Mouse (Mus musculus): ENCODE results near the gene Lrp10. TPM values are rescaled to one million over a fixed set of nuclear protein-coding genes. Genes with fewer than 3 reads are reported as not detected.

Gene Lrp10
- polyA plus RNA-seq, 1 experiment from 2014 or later: 59.3 TPM

GRCm38 (mm10) chr14:54464293-54465005 lies 512 bp downstream of the Lrp10 start:
- TF ChIP-seq EP300 (optimal IDR thresholded peaks at IDR 0.05) (no peak), CTCF (IDR thresholded peaks at IDR 0.05; ENCODE audit: low read depth) (peak; percentile 80)
- WGBS: 1% methylated on average over 40 of the region's 57 CpGs
- peak overlapping the region; percentile 92 for H3K9ac ChIP-seq (ENCODE audit: low read length)

GRCm38 (mm10) chr14:54471467-54471866 lies 7.5 kb downstream of the Lrp10 start:
- Histone ChIP-seq H3K4me3 (ENCODE audit: low read depth, low read length) (no peak overlapping the region), H3K27ac (replicated peaks) (no peak overlapping the region), H3K9me3 (ENCODE audit: control insufficient read depth, low read length) (no peaks in the 10 kb centered on the region), H3K4me1 (replicated peaks; ENCODE audit: control insufficient read depth, insufficient read depth) (0 out of 2 replicates have a peak, but pooled peaks cover 4% of the 10 kb centered on the region), H3K4me2 (replicated peaks; ENCODE audit: low read depth) (no peak overlapping the region), H3K36me3 (ENCODE audit: control insufficient read depth, insufficient read depth, low read length) (peaks cover 29% of the 10 kb centered on the region), H3K9ac (ENCODE audit: low read length) (no peak overlapping the region), H3K27me3 (ENCODE audit: control insufficient read depth, insufficient read depth, low read length) (no peaks in the 10 kb centered on the region)
- no peak for TF ChIP-seq CTCF (IDR thresholded peaks at IDR 0.05; ENCODE audit: low read depth)
- TF ChIP-seq EP300 (optimal IDR thresholded peaks at IDR 0.05): no peak
- WGBS: 83% methylated on average over 2 of the region's 2 CpGs
- DNase-seq (ENCODE audit: low spot score): no peak
- ATAC-seq (ENCODE audit: low FRiP score, low TSS enrichment): no peak

More at GRCm38 (mm10) chr14:54464293-54465005, 512 bp downstream of the Lrp10 start:
- Histone ChIP-seq H3K4me2 (replicated peaks; ENCODE audit: low read depth) (peak overlapping the region; percentile 84), H3K4me1 (replicated peaks; ENCODE audit: control insufficient read depth, insufficient read depth) (no peaks in the 10 kb centered on the region; the same call in 1 of the 2 replicates), H3K9me3 (ENCODE audit: control insufficient read depth, low read length) (no peaks in the 10 kb centered on the region), H3K27me3 (ENCODE audit: control insufficient read depth, insufficient read depth, low read length) (no peaks in the 10 kb centered on the region), H3K36me3 (ENCODE audit: control insufficient read depth, insufficient read depth, low read length) (peaks cover 21% of the 10 kb centered on the region), H3K4me3 (ENCODE audit: low read depth, low read length) (peak overlapping the region; percentile 92), H3K27ac (replicated peaks) (peak overlapping the region; percentile 95)
- DNase-seq (ENCODE audit: low spot score) (peak; percentile 84), ATAC-seq (ENCODE audit: low FRiP score, low TSS enrichment) (peak; percentile 83)

- Histone ChIP-seq H3K27ac (replicated peaks) (no peak overlapping the region), H3K9ac (ENCODE audit: low read length) (no peak overlapping the region), H3K9me3 (ENCODE audit: control insufficient read depth, low read length) (no peaks in the 10 kb centered on the region), H3K4me1 (replicated peaks; ENCODE audit: control insufficient read depth, insufficient read depth) (0 out of 2 replicates have a peak, but pooled peaks cover 4% of the 10 kb centered on the region), H3K4me3 (ENCODE audit: low read depth, low read length) (no peak overlapping the region), H3K4me2 (replicated peaks; ENCODE audit: low read depth) (no peak overlapping the region), H3K27me3 (ENCODE audit: control insufficient read depth, insufficient read depth, low read length) (no peaks in the 10 kb centered on the region), H3K36me3 (ENCODE audit: control insufficient read depth, insufficient read depth, low read length) (peaks cover 26% of the 10 kb centered on the region)
- ATAC-seq (ENCODE audit: low FRiP score, low TSS enrichment) (no peak), DNase-seq (ENCODE audit: low spot score) (no peak)
- 48% methylated on average over 5 of the region's 5 CpGs for WGBS
- no peak for TF ChIP-seq EP300 (optimal IDR thresholded peaks at IDR 0.05)
- no peak for TF ChIP-seq CTCF (IDR thresholded peaks at IDR 0.05; ENCODE audit: low read depth)
These were observed 8.7 kb downstream of the Lrp10 start for GRCm38 (mm10) chr14:54472671-54473070.

- Histone ChIP-seq H3K27ac (replicated peaks) (no peak overlapping the region), H3K4me2 (replicated peaks; ENCODE audit: low read depth) (no peak overlapping the region), H3K4me1 (replicated peaks; ENCODE audit: control insufficient read depth, insufficient read depth) (0 out of 2 replicates have a peak, but pooled peaks cover 4% of the 10 kb centered on the region), H3K4me3 (ENCODE audit: low read depth, low read length) (no peak overlapping the region), H3K9ac (ENCODE audit: low read length) (no peak overlapping the region), H3K36me3 (ENCODE audit: control insufficient read depth, insufficient read depth, low read length) (0 out of 2 replicates have a peak, but pooled peaks cover 5% of the 10 kb centered on the region), H3K9me3 (ENCODE audit: control insufficient read depth, low read length) (no peaks in the 10 kb centered on the region), H3K27me3 (ENCODE audit: control insufficient read depth, insufficient read depth, low read length) (peaks cover 6% of the 10 kb centered on the region; the same call in 1 of the 2 replicates)
- ATAC-seq (ENCODE audit: low FRiP score, low TSS enrichment) (no peak), DNase-seq (ENCODE audit: low spot score) (no peak)
- TF ChIP-seq EP300 (optimal IDR thresholded peaks at IDR 0.05) (no peak), CTCF (IDR thresholded peaks at IDR 0.05; ENCODE audit: low read depth) (no peak)
- WGBS: 77% methylated on average over 5 of the region's 5 CpGs
These were observed 10.8 kb downstream of the Lrp10 start for GRCm38 (mm10) chr14:54474744-54475143.

GRCm38 (mm10) chr14:54475941-54476844 lies 12.3 kb downstream of the Lrp10 start, which contains the start of gene Rem2:
Rem2 (plus strand) TSS chr14:54476100.
- Histone ChIP-seq H3K4me1 (replicated peaks; ENCODE audit: control insufficient read depth, insufficient read depth) (0 out of 2 replicates have a peak, but pooled peaks cover 4% of the 10 kb centered on the region), H3K36me3 (ENCODE audit: control insufficient read depth, insufficient read depth, low read length) (no peaks in the 10 kb centered on the region), H3K27ac (replicated peaks) (no peak within 1 kb of the TSS), H3K4me3 (ENCODE audit: low read depth, low read length) (peak within 1 kb of the TSS; percentile 32), H3K9ac (ENCODE audit: low read length) (peak within 1 kb of the TSS; percentile 47), H3K4me2 (replicated peaks; ENCODE audit: low read depth) (peak within 1 kb of the TSS; percentile 66), H3K9me3 (ENCODE audit: control insufficient read depth, low read length) (no peaks in the 10 kb centered on the region), H3K27me3 (ENCODE audit: control insufficient read depth, insufficient read depth, low read length) (peaks cover 6% of the 10 kb centered on the region; the same call in 1 of the 2 replicates)
- peak; percentile 63 for ATAC-seq (ENCODE audit: low FRiP score, low TSS enrichment)
- DNase-seq (ENCODE audit: low spot score): peak; percentile 63
- TF ChIP-seq EP300 (optimal IDR thresholded peaks at IDR 0.05) (no peak), CTCF (IDR thresholded peaks at IDR 0.05; ENCODE audit: low read depth) (no peak)
- WGBS: 3% methylated on average over 21 of the region's 23 CpGs
